Mouse (Mus musculus) CD4-positive, CD25-positive, alpha-beta regulatory T cell, adult 2 months (primary cell): ENCODE measurements at regions not wholly inside any gene's neighbourhood (a gene's known extent, or its start where the extent isn't known, plus 50 kb on each side); places are given as distances from the start of the nearest gene placed in this dataset.

Experiments used
- DNase-seq: peaks from one replicate; pipeline ENCODE4 v3.0.0-alpha.2; 2012; ENCODE audit warnings: low read depth, low spot score

DNA sequence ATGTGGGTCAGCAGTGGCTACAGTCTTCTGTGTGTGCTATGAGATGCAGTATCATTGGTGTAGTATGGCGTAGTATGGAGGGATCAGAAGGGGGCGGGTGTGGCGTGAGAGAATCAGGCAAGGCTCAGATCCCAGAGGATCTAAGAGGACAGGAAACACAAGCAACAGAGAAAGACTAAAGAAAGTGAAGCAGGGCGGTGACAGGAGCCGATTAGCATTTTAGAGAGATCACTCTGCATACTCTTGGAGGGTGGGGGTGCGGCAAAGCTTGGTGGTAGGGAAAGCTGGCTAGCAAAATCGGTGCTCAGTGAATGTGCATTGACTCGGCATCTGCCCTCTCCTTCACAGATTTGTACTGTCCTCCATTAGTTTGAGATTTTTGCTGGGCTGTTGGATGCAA is 93.1 kb upstream of the Mphosph6 start:
- DNase-seq, result no peak

DNA sequence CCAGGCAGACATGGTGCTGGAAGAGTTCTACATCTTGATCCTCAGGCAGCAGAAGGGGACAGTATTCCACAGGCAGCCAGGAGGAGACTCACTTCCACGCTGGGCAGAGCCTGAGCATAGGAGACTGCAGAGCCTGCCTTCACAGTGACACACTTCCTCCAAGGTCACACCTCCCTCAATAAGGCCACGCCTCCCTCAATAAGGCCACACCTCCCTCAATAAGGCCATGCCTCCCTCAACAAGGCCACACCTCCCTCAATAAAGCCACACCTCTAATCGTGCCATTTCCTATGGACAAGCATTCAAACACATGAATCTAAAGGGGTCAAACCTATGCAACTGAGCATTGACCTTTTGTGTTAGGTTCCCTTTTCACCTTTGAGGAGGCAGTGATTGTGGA is 88.5 kb upstream of the Mphosph6 start:
- DNase-seq, result no peak

DNA sequence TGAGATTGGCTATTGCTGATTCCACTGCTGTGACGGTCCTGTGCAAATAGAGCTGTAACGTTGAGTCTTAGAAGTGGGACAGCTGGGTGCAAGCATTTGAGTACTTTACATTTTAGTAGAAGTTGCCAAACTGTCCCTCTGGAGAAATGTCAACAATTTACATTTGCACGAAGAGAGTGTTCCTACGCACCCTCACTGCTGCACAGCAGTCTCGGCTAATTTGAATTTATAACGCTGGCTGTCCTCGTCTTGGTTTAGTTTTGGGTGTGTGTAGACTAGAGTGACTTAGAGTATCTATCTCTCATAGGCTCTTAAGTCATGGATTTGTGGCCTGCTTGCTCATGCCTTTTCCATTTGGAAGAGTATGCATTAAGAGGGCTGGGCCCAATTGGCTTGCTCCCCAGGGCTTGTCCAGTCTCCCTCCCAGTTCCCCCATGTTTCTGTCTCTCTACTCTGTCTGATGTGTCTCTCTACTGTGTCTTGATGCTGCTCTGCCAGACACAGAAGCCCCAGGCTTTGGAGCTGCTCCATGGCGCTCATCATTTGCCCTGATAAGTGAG is 79.8 kb upstream of the Mphosph6 start:
- DNase-seq, result no peak

DNA sequence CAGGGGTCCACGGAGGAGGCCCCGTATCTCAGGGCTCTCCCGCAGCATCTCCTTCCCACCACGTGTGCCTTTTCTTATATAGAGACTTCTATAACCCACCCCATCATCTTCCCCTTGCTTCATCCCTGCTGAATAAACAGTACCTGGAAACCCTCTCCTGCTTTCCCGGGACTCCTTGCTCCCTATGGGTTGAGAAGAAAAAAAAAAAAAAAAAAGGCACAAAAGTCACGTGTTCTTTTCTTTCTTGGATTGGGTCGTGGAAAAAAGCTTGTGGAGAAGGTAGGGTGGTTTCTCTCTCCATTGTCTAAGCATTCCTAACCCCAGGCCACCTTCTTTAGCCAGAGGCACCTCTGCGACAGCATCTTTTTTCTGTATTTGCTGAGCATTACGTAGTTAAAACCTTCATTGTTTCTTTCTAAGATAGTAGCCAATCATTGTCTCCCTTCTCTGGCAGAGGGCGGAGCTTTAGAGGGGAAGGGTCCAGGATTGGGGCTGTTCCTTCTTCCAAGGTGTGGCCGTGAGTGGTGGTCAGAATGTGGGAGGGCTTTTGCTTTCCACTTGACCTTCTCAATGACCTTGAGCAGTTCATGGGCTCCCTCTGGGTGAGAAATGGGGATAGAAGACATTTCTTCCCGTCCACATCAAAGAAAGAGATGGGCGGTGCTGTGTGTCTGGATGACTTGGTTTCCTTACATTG is 78.7 kb upstream of the Mphosph6 start:
- DNase-seq, result no peak

DNA sequence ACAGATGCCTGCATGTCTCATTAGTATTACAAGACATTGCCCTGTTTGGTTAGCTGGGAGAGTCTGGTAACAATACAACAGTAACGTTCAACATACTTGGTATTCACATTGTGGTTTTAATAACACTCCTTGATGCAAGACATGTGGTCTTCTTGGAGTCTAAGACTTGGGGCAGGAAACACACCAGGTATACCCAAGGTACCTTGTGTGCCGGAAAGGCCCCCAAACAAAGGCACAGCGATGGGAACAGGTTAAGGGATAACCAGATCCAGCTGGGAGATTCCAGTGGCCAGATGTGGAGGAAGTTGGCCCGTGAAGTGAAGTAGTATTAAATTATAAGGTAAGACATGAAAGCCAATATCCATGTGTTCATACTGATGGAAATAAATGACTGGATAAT is 71.9 kb upstream of the Mphosph6 start:
- DNase-seq, result no peak

DNA sequence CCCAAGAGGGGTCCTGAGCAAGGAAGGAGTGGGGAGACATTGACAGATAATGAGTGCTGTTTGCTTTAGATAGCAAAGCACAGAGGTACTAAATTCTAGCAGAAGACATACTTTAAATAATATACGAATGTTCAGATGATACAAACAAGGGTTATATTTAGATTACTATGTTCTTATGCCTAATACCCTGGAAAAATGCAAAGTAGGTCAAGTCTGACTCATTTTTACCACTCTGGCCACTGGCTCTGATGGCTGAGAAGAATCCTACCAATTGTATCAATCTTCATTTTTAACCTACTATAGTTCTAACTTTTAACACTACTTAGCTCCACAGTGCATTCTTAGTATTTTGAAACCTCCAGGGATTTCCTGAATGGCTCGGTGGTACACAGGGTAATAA is 65.4 kb upstream of the Mphosph6 start:
- no peak for DNase-seq

DNA sequence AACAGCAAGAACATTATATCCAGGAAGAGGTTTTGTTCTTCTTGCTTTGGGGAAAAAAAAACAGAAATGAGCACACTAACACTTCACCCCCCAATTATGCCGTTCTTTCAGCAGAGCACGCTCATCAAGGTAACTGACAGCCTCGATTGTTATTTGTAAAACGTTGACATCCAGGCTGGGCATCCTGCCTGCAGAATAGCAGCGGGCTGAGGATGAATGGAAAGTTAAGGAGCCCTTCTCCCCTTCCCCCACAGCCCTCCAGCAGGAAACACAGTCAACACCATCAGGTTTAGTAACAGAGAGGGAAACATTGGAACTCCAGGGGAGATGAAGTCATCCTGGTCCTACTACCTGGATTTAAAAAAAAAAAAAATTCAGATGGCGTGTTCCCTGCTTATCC is 63.3 kb upstream of the Mphosph6 start:
- DNase-seq, result no peak

DNA sequence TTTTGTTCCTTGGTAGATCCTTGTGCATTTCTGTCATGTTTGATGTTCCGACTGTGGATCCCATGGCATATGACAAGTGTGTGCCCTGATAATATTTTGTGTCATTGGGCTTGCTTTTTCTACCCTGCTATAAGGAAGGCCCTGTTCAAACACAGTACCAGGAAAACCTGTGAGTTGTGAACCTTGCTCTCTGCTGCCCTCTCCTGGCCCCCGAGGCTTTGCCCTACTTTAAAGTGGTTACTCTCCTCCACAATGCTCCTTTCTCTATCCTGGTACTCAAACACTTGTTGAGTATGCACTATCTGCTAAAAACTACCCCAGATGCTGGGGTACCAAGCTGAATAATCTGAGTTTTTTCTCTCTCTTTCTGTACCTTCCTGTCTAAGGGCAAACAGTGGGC is 62.1 kb upstream of the Mphosph6 start:
- peak; percentile 66 for DNase-seq

DNA sequence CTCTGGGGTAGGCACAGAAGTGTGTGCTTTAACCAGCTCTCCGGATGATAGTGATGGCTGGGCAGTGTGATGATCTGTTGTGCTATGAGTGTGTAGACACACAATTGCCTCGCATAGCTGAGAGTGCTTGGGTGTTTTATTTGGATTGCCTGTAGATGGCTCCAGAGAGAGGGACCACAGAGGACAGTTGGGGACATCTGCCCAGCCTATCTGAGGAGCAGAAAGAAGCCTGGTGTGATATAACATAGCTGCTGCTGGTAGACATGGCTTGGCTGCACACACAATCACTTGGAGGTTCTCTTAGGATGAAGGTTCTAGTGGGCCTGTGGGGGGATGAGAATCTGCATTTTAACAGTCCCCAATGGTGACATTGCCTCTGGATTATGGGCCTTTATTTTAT is 60.6 kb upstream of the Mphosph6 start:
- no peak for DNase-seq

DNA sequence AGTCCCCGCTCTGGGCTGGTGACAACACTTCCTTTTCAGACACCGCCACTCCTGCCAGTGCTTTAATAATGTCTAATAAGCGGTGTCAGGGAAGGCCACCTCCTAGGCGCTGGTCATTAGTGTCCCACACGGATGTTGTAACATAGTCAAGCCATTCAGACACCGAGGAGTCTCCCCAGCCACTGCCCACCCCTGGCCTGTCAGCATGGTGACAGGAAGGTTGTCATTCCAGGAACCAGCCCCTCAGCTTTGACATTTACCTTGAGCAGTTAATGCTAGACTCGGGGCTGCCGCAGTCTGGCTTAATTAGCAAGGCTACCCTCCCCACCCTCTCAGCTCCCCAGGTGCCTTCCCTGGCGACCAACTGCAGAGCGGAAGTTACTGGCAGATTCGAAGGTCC is 58.0 kb upstream of the Mphosph6 start:
- peak; percentile 4 for DNase-seq

DNA sequence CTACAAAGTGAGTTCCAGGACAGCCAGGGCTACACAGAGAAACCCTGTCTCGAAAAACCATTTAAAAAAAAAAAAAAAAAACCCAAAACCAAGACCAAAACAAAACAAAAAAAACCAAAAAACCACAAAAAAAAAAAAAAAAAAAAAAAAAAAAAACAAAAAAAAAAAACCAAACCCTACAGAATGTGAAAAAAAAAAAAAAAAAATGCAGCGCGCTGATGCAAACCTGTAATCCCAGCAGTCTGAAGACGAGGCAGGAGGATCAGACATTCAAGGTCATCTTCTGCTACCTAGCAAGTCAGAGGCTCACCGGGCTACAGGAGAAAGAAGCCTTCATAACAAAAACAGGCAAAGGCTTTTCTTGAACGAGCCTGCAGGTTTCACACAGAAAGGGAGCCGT is 57.4 kb upstream of the Mphosph6 start:
- no peak for DNase-seq

DNA sequence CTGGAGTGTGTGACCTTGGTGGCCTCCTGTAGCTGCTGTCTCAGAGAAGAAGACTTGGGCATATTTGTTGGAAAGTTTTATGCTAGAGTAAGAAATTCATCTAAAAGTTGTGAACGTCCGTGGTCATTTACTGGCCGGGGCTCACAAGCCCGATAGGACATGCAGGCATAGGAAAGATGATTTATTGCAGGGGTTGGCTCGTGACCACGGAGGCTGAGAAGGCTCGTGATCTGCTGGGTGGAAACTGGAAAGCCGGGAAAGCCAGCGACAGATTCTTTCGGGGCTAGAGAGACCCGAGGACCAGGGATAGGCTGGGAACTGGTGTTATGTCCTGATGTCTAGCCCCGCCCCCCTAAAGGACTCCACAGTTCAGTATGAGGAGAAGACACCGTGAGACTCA is 54.4 kb upstream of the Mphosph6 start:
- no peak for DNase-seq

DNA sequence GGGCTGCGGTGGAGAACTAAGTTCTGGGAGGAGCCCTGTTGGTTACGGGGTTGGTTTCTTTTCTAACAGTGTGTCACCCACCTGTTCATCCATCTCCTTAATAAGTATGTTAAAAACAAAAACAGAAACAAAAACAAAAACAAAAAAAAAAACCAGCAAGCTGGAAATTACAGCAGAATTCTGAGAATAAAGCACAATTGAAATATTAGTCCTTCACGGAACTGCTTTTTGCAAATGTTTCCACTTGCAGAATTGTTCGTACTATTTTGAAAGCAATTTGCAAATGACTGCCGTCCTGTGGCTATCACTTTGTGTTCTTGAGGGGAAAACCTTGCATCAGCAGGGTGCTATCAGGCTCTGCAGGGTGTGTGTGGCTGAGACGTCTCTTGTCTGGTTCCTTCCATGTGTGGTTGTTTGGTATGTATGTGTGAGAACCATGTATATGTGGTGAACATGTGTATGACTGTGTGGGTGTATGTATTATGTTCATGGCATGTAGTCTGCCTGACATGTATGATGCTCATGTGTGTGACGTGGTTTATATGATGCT is 53.3 kb upstream of the Mphosph6 start:
- DNase-seq, result no peak

DNA sequence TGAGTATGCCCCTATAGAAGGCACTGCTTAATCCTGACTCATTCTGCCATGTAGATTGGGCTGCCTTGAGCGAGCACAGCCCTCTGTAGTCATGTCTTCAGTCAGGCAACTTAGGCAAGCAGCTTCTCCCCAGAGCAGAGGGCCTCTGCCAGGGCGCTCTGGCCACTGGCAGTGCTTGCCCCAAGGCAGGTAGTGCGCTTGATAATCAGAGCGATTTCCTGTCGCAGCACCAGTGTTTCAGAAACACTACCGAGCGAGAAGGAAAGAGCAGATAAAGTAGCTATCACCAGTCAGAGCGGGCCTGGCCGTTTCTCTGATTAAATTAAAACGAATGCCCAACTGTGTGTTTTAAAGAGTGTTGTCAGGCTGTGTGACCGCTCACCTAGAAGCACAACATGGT is 52.6 kb upstream of the Mphosph6 start:
- DNase-seq, result no peak

DNA sequence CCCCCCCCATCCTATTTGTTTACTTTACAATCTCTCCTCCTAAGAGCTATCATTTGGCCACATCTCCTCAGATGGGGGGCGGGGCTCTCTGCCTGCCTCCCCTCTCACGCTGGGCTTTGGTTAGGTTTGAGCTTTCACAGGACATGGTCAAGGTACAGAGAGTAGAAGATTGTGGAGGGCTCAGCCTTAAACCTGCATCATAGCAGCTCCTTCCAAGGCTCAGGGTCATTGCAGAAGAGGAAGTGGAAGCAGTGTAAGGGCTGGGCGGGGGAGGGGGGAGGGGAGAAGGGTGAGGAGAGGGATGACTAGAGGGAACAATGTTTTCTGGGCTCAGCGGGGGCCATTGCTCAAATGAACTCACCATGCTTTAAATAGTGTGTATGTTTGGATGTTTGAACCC is 51.7 kb upstream of the Mphosph6 start:
- no peak for DNase-seq

DNA sequence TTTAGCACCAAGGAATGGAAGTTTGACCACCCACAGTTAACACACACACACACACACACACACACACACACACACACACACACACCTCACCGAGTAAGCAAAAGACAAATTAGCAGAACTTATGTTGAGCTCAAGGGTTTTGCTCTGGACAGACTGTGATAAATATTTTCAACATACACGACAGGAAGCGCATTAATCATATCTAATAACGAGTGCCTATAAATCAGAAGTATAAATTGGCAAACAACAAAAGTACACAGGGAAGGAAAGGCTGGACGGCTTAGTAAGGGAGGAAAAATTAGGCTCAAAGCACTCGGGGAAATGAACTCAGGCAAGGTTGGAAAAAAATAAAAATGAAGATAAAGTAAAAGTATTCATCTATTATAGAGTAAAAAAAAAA is 50.8 kb upstream of the Mphosph6 start:
- no peak for DNase-seq
